Mouse (Mus musculus): ENCODE results near the gene Fbxl15.
A peak's percentile ranks its signal among the peaks of the same experiment; 100 is the strongest.

Fbxl15 gene

GRCm38 (mm10) chr19:46347936-46348668 lies 20.1 kb downstream of the Fbxl15 start:
- no peak for DNase-seq (ENCODE audit: low spot score)

- peak; percentile 63 for DNase-seq (ENCODE audit: low spot score)
These were observed 20.9 kb downstream of the Fbxl15 start for GRCm38 (mm10) chr19:46348761-46349458.

- DNase-seq (ENCODE audit: low spot score), result no peak
These were observed 21.6 kb downstream of the Fbxl15 start for GRCm38 (mm10) chr19:46349550-46349949.

GRCm38 (mm10) chr19:46350168-46350932 lies 22.4 kb downstream of the Fbxl15 start, which contains the start of gene 2310034G01Rik:
2310034G01Rik (minus strand) TSS chr19:46350302.
- DNase-seq (ENCODE audit: low spot score), result no peak

GRCm38 (mm10) chr19:46356701-46357138 lies 28.7 kb downstream of the Fbxl15 start:
- DNase-seq (ENCODE audit: low spot score), result peak; percentile 76

- DNase-seq (ENCODE audit: low spot score), result no peak
These were observed 29.6 kb downstream of the Fbxl15 start for GRCm38 (mm10) chr19:46357344-46358280.

GRCm38 (mm10) chr19:46358381-46358780 lies 30.4 kb downstream of the Fbxl15 start:
- no peak for DNase-seq (ENCODE audit: low spot score)

GRCm38 (mm10) chr19:46362104-46362503 lies 34.1 kb downstream of the Fbxl15 start:
- DNase-seq (ENCODE audit: low spot score), result no peak

GRCm38 (mm10) chr19:46363294-46364009 lies 35.5 kb downstream of the Fbxl15 start:
- DNase-seq (ENCODE audit: low spot score), result no peak

- DNase-seq (ENCODE audit: low spot score), result no peak
These were observed 40.0 kb downstream of the Fbxl15 start for GRCm38 (mm10) chr19:46367798-46368590.

GRCm38 (mm10) chr19:46369204-46369603 lies 41.2 kb downstream of the Fbxl15 start:
- DNase-seq (ENCODE audit: low spot score), result no peak

GRCm38 (mm10) chr19:46374477-46375088 lies 46.6 kb downstream of the Fbxl15 start:
- no peak for DNase-seq (ENCODE audit: low spot score)

- DNase-seq (ENCODE audit: low spot score), result no peak
These were observed 47.5 kb downstream of the Fbxl15 start for GRCm38 (mm10) chr19:46375489-46375888.

GRCm38 (mm10) chr19:46375891-46376290 lies 47.9 kb downstream of the Fbxl15 start:
- DNase-seq (ENCODE audit: low spot score), result no peak

Measured in ovary, postnatal 14 days (tissue).